Mouse (Mus musculus) stomach, postnatal 0 days (tissue): Measurements from ENCODE around the gene Gabrb2. TPM values are rescaled to one million over a fixed set of nuclear protein-coding genes. Genes with fewer than 3 reads are reported as not detected.

Experiments used
- ATAC-seq: fragments of 200-750 bp; cut with Nextera tagmentation; 2 replicates; pipeline ENCODE4 v1.8.0; 2017; ENCODE audit not compliant: low FRiP score, low TSS enrichment
- DNase-seq: peaks from one replicate; pipeline ENCODE4 v3.0.0-alpha.2; 2016; ENCODE audit warnings: low spot score
- H3K27ac ChIP-seq: fragments of 300-500 bp; sonication (generic); replicated peaks from 2 replicates; pipeline ENCODE4 v1.5.1; 2014; ENCODE audit warnings: mild to moderate bottlenecking, control low read depth
- H3K27me3 ChIP-seq: fragments of 300-500 bp; sonication (generic); 2 replicates; pipeline ENCODE4 v1.6.1; 2014; ENCODE audit warnings: low read length; ENCODE audit not compliant: control insufficient read depth, insufficient read depth
- H3K36me3 ChIP-seq: fragments of 300-500 bp; sonication (generic); 2 replicates; pipeline ENCODE4 v1.6.1; 2014; ENCODE audit warnings: low read length, mixed read lengths; ENCODE audit not compliant: control insufficient read depth, insufficient read depth
- H3K4me1 ChIP-seq: fragments of 300-500 bp; sonication (generic); replicated peaks from 2 replicates; pipeline ENCODE4 v1.6.1; 2014; ENCODE audit warnings: antibody characterized with exemption; ENCODE audit not compliant: control insufficient read depth, insufficient read depth
- H3K4me2 ChIP-seq: fragments of 300-500 bp; sonication (generic); replicated peaks from 2 replicates; pipeline ENCODE4 v1.6.1; 2014; ENCODE audit warnings: low read depth, mild to moderate bottlenecking, control low read depth, moderate library complexity
- H3K4me3 ChIP-seq: fragments of 300-500 bp; sonication (generic); 2 replicates; pipeline ENCODE4 v1.5.1; 2014; ENCODE audit warnings: low read depth, low read length, control low read depth
- H3K9ac ChIP-seq: fragments of 300-500 bp; sonication (generic); 2 replicates; pipeline ENCODE4 v1.6.1; 2014; ENCODE audit warnings: mild to moderate bottlenecking, low read length, control low read depth, mixed read lengths
- H3K9me3 ChIP-seq: fragments of 300-500 bp; sonication (generic); 2 replicates; pipeline ENCODE4 v1.6.1; 2016; ENCODE audit warnings: low read length; ENCODE audit not compliant: control insufficient read depth
- CTCF ChIP-seq: IDR thresholded peaks from 2 replicates; pipeline ENCODE4 v1.5.1; 2016; ENCODE audit warnings: antibody characterized with exemption, low read depth, mild to moderate bottlenecking, moderate library complexity
- EP300 ChIP-seq: optimal IDR thresholded peaks from 2 replicates; pipeline ENCODE3; 2016; ENCODE audit warnings: antibody characterized with exemption
- WGBS: fragments of 180-500 bp; shearing (Covaris S2); extraction: QIAGEN DNeasy Blood & Tissue Kit; methylation state at CpG from one replicate; pipeline ENCODE4 v1.1.7; 2014; 5-methylcytosine and 5-hydroxymethylcytosine counted together
- polyA plus RNA-seq: library from polyadenylated mRNA; unstranded; fragments of >200 nt; fragmentation: Nextera tagmentation; extraction: Ambion mirVana; gene quantifications from 2 replicates; pipeline ENCODE4 v1.2.1, GENCODE M21; 2015

Gene Gabrb2
- polyA plus RNA-seq, 1 experiment from 2014 or later, result 0.78 TPM

DNA sequence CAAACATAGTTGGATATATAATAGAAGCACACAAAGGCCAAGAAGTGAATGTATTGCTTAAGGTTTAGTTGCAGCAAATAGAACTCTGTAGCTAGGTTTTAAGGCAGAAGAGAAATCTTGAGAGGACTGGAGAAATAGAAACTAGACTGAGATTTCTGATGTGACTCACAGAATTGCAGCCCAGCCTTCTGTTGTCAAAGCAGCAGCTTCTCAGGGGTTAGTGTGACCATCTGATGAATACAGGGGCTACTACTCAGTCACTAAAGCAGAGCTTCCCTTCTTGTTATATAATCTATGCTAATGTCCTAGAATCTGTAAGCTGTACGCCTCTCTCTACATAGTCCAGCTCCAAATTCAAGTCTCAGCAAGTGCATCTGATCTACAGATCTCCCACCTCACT lies 116.3 kb downstream of the Gabrb2 start:
- DNase-seq (no peak), ATAC-seq (no peak)
- Histone ChIP-seq H3K27me3 (no peaks in the 10 kb centered on the region), H3K9me3 (no peaks in the 10 kb centered on the region), H3K27ac (no peak overlapping the region), H3K9ac (no peak overlapping the region), H3K4me2 (no peak overlapping the region), H3K36me3 (no peaks in the 10 kb centered on the region), H3K4me3 (no peak overlapping the region), H3K4me1 (no peaks in the 10 kb centered on the region)
- TF ChIP-seq CTCF (no peak), EP300 (no peak)
- 87% methylated on average over 1 of the region's 1 CpGs for WGBS

DNA sequence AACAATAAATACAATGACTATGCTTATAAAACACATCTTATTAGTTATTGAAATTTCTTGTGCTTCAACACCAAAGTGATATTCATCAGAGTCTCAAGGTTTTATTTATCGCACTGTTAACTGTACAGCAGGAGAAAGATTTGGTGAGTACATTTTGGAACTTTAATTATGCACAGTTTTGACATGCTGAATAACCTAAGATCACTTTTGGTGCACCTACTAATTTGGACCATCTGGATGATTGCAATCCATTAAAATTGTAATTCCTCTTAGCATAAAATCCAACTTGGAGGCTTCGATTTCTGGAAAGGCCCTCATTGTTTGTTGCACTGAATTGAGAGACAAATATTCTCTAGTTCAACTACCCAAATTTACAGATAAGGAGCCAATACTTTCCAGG lies 123.3 kb downstream of the Gabrb2 start:
- Histone ChIP-seq H3K9ac (no peak overlapping the region), H3K27ac (no peak overlapping the region), H3K4me3 (no peak overlapping the region), H3K9me3 (no peaks in the 10 kb centered on the region), H3K27me3 (no peaks in the 10 kb centered on the region), H3K36me3 (no peaks in the 10 kb centered on the region), H3K4me2 (no peak overlapping the region), H3K4me1 (no peaks in the 10 kb centered on the region)
- no peak for DNase-seq
- no peak for ATAC-seq
- TF ChIP-seq EP300 (no peak), CTCF (no peak)
- 88% methylated on average over 2 of the region's 2 CpGs for WGBS

DNA sequence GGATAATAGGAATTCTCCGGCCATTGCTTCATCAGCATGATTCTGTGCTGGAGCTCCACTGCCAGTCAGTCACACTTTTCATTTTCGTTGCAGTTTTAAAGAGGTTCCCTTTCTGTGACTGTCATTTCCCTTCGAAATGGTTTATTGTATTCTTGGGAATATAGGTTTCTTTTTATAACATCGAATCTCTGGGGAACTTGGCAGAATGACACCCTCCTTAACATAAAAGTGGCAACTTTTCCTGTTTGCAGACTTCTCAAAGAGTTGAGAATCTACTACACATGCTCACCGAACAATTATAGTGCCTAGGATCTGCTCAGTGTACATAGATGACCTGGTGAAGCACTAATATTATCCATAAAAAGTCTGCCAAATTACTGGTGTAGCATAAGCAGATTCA lies 146.5 kb downstream of the Gabrb2 start:
- Histone ChIP-seq H3K36me3 (no peaks in the 10 kb centered on the region), H3K4me3 (no peak overlapping the region), H3K9me3 (no peaks in the 10 kb centered on the region), H3K27ac (no peak overlapping the region), H3K4me2 (no peak overlapping the region), H3K27me3 (no peaks in the 10 kb centered on the region), H3K9ac (no peak overlapping the region), H3K4me1 (no peaks in the 10 kb centered on the region)
- DNase-seq (no peak), ATAC-seq (no peak)
- WGBS, result 85% methylated on average over 5 of the region's 5 CpGs
- TF ChIP-seq CTCF (no peak), EP300 (no peak)

DNA sequence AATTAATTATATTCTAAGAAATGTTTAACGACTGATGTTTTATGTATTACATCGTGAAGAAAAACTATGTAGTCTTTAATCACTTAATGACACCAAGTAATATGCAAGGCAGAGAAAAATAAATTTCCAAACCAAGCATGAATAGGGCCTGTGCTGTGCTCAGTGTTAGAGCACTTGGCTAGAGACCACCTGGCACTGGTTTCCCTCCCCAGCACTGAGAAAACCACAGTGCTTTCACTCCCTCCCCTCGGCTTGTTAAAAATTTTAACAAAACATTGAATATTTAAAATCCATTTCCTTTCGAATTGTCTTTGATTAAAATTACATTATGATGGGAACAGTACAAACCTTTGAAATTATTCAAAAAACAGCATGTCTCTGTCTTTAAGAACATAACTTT lies 151.9 kb downstream of the Gabrb2 start:
- no peak overlapping the region for H3K9ac ChIP-seq

DNA sequence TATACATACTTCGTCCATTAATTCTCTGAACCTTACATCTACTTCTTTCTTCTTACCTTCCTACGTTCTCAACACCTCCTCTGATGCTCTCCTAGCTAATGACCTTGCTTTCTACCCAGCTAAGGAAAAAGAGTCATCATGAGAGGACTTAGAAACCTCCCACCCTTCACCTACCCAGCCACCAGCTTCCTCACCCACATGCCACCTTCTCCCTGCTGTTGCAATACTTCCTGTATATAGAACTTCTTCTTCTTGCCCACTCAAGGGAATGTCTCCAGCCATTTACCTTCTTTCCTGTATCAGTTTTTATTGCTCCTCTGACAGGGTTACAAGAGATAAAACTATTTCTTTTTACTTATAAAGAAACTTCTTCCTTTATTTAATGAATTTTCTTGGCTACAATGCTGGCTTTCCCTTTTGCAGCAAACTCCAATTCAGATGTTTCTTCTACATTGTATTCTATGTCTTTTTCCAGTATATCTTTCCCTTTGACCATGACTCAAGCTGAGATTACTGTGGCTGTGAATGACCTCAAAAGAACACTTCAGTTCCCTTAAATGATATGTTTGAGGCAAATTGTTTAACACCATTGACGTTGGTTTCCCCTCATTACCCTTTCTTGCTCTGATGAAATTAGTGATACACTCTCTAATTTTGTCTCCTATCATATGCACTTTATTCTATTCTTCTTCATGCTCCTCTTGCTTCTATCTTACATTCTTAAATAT lies 155.8 kb downstream of the Gabrb2 start:
- 85% methylated on average over 3 of the region's 3 CpGs for WGBS

More for the DNA sequence above, 151.9 kb downstream of the Gabrb2 start:
- no peak for ATAC-seq
- H3K9me3 ChIP-seq, result no peaks in the 10 kb centered on the region
- H3K36me3 ChIP-seq, result no peaks in the 10 kb centered on the region
- no peaks in the 10 kb centered on the region for H3K27me3 ChIP-seq
- H3K4me1 ChIP-seq, result no peaks in the 10 kb centered on the region
- TF ChIP-seq EP300 (no peak), CTCF (no peak)
- 55% methylated on average over 4 of the region's 4 CpGs for WGBS
- DNase-seq, result no peak
- no peak overlapping the region for H3K4me2 ChIP-seq
- H3K4me3 ChIP-seq, result no peak overlapping the region
- H3K27ac ChIP-seq, result no peak overlapping the region

DNA sequence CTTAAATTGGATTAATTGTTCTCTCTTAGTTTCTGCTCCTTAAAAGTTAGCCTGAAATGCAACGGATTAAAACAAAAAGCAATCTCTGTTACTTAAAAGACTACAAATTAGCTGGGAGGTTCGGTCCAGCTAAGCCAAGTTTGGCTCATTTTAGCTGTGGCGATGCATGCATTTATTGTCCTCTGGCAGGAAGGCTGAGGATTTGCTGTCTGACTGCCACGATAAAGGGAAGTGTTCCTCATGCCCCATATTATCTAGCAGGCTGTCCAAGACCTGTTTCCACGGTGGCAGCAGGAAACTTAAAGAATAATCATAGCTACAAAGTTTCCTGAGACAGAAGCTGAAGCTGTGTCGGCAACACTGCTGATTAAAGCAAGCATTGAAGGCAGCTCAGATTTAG lies 160.2 kb downstream of the Gabrb2 start:
- no peaks in the 10 kb centered on the region for H3K27me3 ChIP-seq
- H3K4me3 ChIP-seq, result no peak overlapping the region
- no peak overlapping the region for H3K4me2 ChIP-seq
- DNase-seq (no peak), ATAC-seq (no peak)
- no peak overlapping the region for H3K27ac ChIP-seq
- no peaks in the 10 kb centered on the region for H3K36me3 ChIP-seq
- no peak overlapping the region for H3K9ac ChIP-seq
- H3K4me1 ChIP-seq, result no peaks in the 10 kb centered on the region
- no peaks in the 10 kb centered on the region for H3K9me3 ChIP-seq
- WGBS, result 49% methylated on average over 6 of the region's 6 CpGs
- TF ChIP-seq CTCF (no peak), EP300 (no peak)

More for the DNA sequence above, 155.8 kb downstream of the Gabrb2 start:
- Histone ChIP-seq H3K27ac (no peak overlapping the region), H3K9me3 (no peaks in the 10 kb centered on the region), H3K27me3 (no peaks in the 10 kb centered on the region), H3K4me2 (no peak overlapping the region), H3K36me3 (no peaks in the 10 kb centered on the region), H3K9ac (no peak overlapping the region), H3K4me3 (no peak overlapping the region), H3K4me1 (no peaks in the 10 kb centered on the region)
- ATAC-seq (no peak), DNase-seq (no peak)
- TF ChIP-seq CTCF, result no peak
- TF ChIP-seq EP300, result no peak
